Mouse (Mus musculus) hindbrain, embryonic 10.5 days (tissue): ENCODE measurements around the gene Zhx3. TPM values are rescaled to one million over a fixed set of nuclear protein-coding genes. Genes with fewer than 3 reads are reported as not detected.

Experiments used
- DNase-seq: peaks from one replicate; pipeline ENCODE4 v3.0.0-alpha.2; 2017; ENCODE audit warnings: low spot score
- H3K27ac ChIP-seq: fragments of 300-500 bp; sonication (generic); 2 replicates; pipeline ENCODE4 v1.5.1; 2016; ENCODE audit warnings: mild to moderate bottlenecking, moderate library complexity
- H3K27me3 ChIP-seq: fragments of 300-500 bp; sonication (generic); 2 replicates; pipeline ENCODE4 v1.6.1; 2016; ENCODE audit warnings: mild to moderate bottlenecking; ENCODE audit not compliant: poor library complexity, insufficient read depth, severe bottlenecking
- H3K36me3 ChIP-seq: fragments of 300-500 bp; sonication (generic); 2 replicates; pipeline ENCODE4 v1.6.1; 2016; ENCODE audit warnings: mild to moderate bottlenecking, moderate library complexity
- H3K4me1 ChIP-seq: fragments of 300-500 bp; sonication (generic); replicated peaks from 2 replicates; pipeline ENCODE4 v1.6.1; 2016; ENCODE audit warnings: mild to moderate bottlenecking
- H3K4me3 ChIP-seq: fragments of 300-500 bp; sonication (generic); 2 replicates; pipeline ENCODE4 v1.5.1; 2016; ENCODE audit warnings: mild to moderate bottlenecking, moderate library complexity
- H3K9me3 ChIP-seq: fragments of 300-500 bp; sonication (generic); 2 replicates; pipeline ENCODE4 v1.6.1; 2016; ENCODE audit warnings: mild to moderate bottlenecking, moderate library complexity
- WGBS: fragments of 180-500 bp; shearing (Covaris S2); methylation state at CpG from one replicate; pipeline ENCODE4 v1.1.7; 2016; 5-methylcytosine and 5-hydroxymethylcytosine counted together
- polyA plus RNA-seq: library from polyadenylated mRNA; unstranded; fragments of >200 nt; fragmentation: Nextera tagmentation; extraction: Ambion mirVana; gene quantifications from 2 replicates; pipeline ENCODE4 v1.2.1, GENCODE M21; 2016

Gene Zhx3
- polyA plus RNA-seq, 1 experiment from 2014 or later, result 7.6 TPM

DNA sequence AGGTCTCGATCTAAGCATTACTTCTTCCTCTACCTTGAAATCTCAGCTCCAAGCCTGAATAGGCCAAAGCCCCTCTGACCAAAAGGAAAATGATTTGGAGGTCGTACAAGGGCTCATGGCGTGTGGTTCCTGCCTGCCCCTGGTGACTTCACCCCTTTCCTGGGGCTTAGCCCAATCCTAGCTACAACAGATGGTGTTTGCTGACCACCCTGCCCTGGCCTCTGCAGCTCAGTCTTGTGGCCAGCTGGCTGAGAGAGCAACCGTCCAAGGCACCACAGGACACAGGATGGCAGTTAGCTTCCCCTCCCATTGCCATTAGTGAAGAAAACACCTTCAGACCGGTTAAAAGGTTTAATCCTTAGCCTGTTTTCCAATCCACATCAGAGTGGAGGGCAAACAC is 33.3 kb upstream of the Zhx3 start:
- no peak overlapping the region for H3K27ac ChIP-seq
- H3K4me3 ChIP-seq, result no peak overlapping the region
- H3K4me1 ChIP-seq, result peaks cover 16% of the 10 kb centered on the region; the same call in 1 of the 2 replicates
- H3K9me3 ChIP-seq, result no peaks in the 10 kb centered on the region
- H3K36me3 ChIP-seq, result 0 out of 2 replicates have a peak, but pooled peaks cover 5% of the 10 kb centered on the region
- DNase-seq, result no peak
- 71% methylated on average over 5 of the region's 5 CpGs for WGBS
- H3K27me3 ChIP-seq, result peaks cover 37% of the 10 kb centered on the region

DNA sequence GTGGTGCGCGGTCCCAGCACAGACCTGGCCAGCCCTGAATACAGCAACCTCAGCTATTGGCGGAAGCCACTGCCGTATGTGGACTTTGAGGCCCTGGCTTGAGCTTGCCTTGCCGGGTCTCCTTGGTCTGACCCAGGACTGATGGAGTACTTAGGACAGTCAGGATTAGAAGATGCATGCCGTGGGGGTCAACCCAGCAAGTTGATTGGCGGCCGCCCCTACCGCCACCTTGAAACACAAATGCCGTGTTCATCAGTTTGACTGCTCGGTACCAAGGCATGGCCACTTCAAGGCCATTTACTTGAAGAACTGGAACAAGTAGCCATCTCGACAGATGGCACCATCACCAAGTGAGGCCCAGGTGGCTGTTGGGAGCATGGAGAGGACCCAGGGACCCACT is 32.5 kb upstream of the Zhx3 start:
- no peak for DNase-seq
- 0 out of 2 replicates have a peak, but pooled peaks cover 5% of the 10 kb centered on the region for H3K36me3 ChIP-seq
- peaks cover 16% of the 10 kb centered on the region; the same call in 1 of the 2 replicates for H3K4me1 ChIP-seq
- 92% methylated on average over 12 of the region's 12 CpGs for WGBS
- H3K4me3 ChIP-seq, result no peak overlapping the region
- H3K27ac ChIP-seq, result no peak overlapping the region
- H3K9me3 ChIP-seq, result no peaks in the 10 kb centered on the region
- H3K27me3 ChIP-seq, result peaks cover 29% of the 10 kb centered on the region

DNA sequence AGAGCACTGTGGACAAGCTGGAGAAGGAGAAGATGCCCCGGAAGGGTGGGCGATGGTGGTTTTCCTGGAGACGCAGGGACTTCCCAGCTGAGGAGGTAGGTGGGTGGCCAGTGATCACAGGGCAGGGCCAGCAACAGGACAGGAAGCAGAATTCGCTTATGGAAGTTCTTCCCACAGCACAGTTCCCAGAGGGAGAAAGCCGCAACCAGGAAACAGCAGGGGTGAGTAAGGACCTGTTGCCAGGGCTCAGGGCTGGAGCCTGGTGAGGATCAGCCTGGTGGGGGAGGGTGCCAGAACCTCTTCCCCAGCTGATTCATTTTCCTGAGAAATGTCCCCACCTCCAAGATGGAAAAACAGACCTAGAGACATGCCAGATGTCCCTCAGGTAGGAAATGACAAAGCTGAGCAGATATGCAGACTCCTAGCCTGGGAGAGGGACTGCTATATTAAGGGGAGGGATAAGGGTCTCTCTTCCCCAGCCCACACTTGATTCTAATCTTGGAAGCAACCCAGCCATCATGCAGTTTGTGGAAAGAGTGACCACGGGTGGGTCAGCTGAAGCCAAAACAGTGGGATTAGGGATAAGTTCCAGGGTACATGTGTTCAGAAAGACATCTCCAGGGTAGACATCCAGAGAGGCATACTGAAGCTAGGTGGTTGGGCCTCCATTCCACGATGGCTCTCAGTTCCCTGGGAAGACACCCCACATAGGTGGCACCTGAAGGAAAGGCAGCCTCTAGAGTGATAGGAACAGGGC is 29.0 kb upstream of the Zhx3 start:
- H3K4me1 ChIP-seq, result 0 out of 2 replicates have a peak, but pooled peaks cover 3% of the 10 kb centered on the region
- H3K27ac ChIP-seq, result no peak overlapping the region
- H3K9me3 ChIP-seq, result no peaks in the 10 kb centered on the region
- WGBS, result 86% methylated on average over 7 of the region's 7 CpGs
- no peaks in the 10 kb centered on the region for H3K27me3 ChIP-seq
- DNase-seq, result no peak
- H3K4me3 ChIP-seq, result no peak overlapping the region
- no peaks in the 10 kb centered on the region for H3K36me3 ChIP-seq

DNA sequence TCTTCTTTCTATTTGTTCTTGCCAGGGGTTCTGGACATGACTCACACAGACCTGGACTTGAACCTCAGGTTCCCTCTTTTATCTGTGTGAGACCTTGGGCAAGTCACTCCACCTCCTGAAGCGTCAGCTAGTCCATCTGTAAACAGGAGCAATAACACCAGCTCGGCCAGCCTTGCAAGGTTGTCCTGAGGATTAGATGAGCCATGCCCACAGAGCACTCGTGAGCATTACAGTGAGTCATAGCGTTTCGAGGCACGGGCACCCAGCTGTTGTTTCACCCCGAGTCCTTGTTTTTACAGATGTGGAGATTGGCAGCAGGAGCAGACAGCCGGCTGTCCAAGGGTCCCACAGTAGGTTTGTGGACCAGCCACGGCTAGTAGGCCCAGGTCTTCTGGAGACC is 18.9 kb upstream of the Zhx3 start:
- Histone ChIP-seq H3K36me3 (no peaks in the 10 kb centered on the region), H3K9me3 (no peaks in the 10 kb centered on the region; the same call in 1 of the 2 replicates), H3K27me3 (peaks cover 27% of the 10 kb centered on the region), H3K27ac (no peak overlapping the region), H3K4me3 (no peak overlapping the region), H3K4me1 (peaks cover 14% of the 10 kb centered on the region)
- DNase-seq, result no peak
- 79% methylated on average over 9 of the region's 9 CpGs for WGBS

DNA sequence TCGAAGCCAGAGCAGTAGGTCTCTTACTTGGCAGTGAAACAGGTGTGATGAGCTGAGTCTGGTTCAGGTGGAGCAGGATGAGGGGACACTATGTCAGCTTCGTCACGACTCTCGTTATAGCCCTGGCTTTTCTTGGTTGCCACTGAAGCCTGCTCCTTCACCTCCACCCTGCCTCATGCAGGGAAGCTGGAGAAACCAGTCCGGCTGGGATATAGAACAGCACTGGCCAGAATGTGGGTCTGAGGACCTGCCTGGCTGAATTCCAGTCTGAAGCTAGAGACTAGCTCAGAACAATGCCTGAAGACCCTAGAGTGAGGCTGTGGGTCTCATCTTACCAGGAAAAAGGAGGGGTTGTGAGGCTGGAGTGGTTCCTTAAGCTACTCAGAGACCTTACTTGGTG is 18.2 kb upstream of the Zhx3 start:
- Histone ChIP-seq H3K4me1 (peaks cover 14% of the 10 kb centered on the region), H3K9me3 (no peaks in the 10 kb centered on the region; the same call in 1 of the 2 replicates), H3K36me3 (no peaks in the 10 kb centered on the region), H3K27me3 (peaks cover 27% of the 10 kb centered on the region), H3K27ac (no peak overlapping the region), H3K4me3 (no peak overlapping the region)
- DNase-seq, result no peak
- WGBS, result 83% methylated on average over 5 of the region's 5 CpGs

DNA sequence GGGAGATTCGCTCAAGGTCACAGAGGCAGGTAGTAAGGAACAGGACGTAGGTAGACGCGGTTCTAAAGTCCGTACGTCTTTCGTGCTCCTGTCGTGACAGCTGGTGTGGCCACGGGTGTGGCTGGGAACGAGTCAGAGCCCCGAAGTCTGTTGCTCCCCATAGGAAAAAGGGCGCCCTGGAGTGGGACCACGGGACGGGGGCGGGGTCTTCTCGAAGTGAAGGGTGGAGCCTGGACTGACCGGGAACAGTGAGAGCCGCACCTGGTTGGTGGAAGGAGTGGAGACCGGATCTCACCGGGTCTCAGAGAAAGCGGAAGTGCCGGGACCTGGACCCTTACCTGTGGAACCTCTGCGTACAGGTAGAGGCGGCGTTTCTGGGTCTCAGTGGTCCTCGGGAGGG is 15.1 kb upstream of the Zhx3 start:
- H3K4me1 ChIP-seq, result peaks cover 14% of the 10 kb centered on the region
- H3K36me3 ChIP-seq, result no peaks in the 10 kb centered on the region
- peak overlapping the region; percentile 54 for H3K4me3 ChIP-seq
- no peak overlapping the region for H3K27ac ChIP-seq
- H3K9me3 ChIP-seq, result no peaks in the 10 kb centered on the region
- WGBS, result under 1% methylated on average over 26 of the region's 26 CpGs
- H3K27me3 ChIP-seq, result peaks cover 27% of the 10 kb centered on the region
- peak; percentile 40 for DNase-seq

DNA sequence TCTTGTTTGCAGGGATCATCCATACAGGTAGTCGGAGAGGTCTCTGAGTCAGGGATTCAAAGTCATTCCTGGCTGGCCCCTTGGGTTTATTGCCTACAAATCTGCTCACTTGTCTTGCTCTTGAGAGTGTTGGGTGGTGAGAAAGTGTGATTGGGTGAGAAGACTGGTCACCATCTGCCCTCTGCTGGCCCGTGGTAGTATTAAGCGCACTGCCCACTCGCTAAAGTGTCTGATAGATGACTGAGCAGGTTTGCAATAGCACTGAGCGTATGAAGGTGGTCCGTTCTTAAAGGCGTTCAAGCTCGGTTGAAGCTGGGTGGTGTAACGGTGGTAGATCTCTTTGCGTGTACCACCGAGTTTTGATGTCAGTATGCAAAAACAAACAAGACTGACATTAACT is 14.5 kb upstream of the Zhx3 start:
- DNase-seq, result peak; percentile 82
- H3K27me3 ChIP-seq, result peaks cover 27% of the 10 kb centered on the region
- peaks cover 14% of the 10 kb centered on the region for H3K4me1 ChIP-seq
- H3K4me3 ChIP-seq, result peak overlapping the region; percentile 54
- H3K9me3 ChIP-seq, result no peaks in the 10 kb centered on the region
- WGBS, result 3% methylated on average over 11 of the region's 11 CpGs
- H3K27ac ChIP-seq, result no peak overlapping the region
- no peaks in the 10 kb centered on the region for H3K36me3 ChIP-seq

DNA sequence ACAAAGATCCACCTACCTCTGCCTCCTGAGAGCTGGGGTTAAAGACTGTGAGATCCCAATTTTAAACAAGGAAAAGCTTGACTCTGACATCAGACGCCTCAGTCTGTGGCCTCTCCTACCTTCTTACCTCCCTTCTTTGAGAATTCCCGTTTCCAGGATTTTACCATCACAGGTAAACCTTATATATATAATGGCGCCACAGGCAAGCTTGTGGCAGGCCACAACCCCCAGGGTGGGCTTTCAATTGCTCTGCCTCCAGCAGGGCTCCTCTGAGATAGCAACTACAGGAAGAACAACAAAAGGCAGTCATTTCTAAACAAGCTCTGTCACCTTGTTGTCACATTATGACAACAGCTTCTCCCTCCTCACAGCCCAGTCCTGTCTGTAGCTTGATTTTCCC is 13.4 kb upstream of the Zhx3 start:
- Histone ChIP-seq H3K27ac (no peak overlapping the region), H3K9me3 (no peaks in the 10 kb centered on the region)
- DNase-seq, result no peak

DNA sequence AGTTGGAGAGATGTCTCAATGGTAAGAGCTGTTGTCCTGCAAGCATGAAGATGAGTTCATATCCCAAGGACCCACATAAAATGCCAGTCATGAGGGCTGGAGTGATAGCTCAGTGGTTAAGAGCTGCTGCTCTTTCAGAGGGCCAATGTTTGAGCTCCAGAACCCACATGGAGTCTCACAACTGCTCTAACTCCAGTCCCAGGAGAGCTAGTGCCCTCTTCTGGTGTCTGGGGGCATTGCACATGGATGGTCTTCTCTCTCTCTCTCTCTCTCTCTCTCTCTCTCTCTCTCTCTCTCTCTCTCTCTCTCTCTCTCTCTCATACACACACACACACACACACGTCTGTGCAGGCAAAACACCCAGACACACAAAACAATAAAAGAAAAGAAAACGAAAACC is 12.0 kb upstream of the Zhx3 start:
- H3K4me1 ChIP-seq, result peaks cover 14% of the 10 kb centered on the region
- DNase-seq, result peak; percentile 69
- no peak overlapping the region for H3K27ac ChIP-seq
- WGBS, result 19% methylated on average over 2 of the region's 2 CpGs
- no peak overlapping the region for H3K4me3 ChIP-seq
- H3K27me3 ChIP-seq, result peaks cover 24% of the 10 kb centered on the region
- H3K9me3 ChIP-seq, result no peaks in the 10 kb centered on the region
- H3K36me3 ChIP-seq, result no peaks in the 10 kb centered on the region

More for the DNA sequence above, 13.4 kb upstream of the Zhx3 start:
- H3K4me3 ChIP-seq, result no peak overlapping the region
- WGBS, result 68% methylated on average over 3 of the region's 3 CpGs
- peaks cover 27% of the 10 kb centered on the region for H3K27me3 ChIP-seq
- H3K4me1 ChIP-seq, result peaks cover 14% of the 10 kb centered on the region
- H3K36me3 ChIP-seq, result no peaks in the 10 kb centered on the region

DNA sequence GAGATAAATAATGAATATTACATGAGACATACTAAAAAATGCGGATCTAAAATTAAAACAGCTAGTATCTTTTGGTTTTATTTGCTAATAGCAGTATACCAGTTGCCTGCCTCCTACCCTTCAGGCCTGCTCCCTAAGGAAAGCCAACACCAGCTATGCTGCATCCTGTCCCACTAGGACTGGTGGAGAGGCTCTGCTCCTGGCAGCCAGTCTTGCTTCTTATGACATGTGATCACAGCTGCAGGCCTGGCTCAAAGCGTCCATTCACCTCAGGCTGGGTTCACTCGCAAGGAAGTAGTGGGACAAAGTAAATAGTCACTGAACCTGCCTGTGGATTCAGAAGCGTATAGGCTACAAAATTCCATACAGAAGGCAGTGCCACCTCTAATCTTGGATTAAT is 11.1 kb upstream of the Zhx3 start:
- peaks cover 15% of the 10 kb centered on the region for H3K27me3 ChIP-seq
- no peaks in the 10 kb centered on the region for H3K9me3 ChIP-seq
- H3K27ac ChIP-seq, result no peak overlapping the region
- H3K36me3 ChIP-seq, result no peaks in the 10 kb centered on the region
- no peak overlapping the region for H3K4me3 ChIP-seq
- DNase-seq, result no peak
- WGBS, result 81% methylated on average over 4 of the region's 4 CpGs
- peaks cover 14% of the 10 kb centered on the region for H3K4me1 ChIP-seq

DNA sequence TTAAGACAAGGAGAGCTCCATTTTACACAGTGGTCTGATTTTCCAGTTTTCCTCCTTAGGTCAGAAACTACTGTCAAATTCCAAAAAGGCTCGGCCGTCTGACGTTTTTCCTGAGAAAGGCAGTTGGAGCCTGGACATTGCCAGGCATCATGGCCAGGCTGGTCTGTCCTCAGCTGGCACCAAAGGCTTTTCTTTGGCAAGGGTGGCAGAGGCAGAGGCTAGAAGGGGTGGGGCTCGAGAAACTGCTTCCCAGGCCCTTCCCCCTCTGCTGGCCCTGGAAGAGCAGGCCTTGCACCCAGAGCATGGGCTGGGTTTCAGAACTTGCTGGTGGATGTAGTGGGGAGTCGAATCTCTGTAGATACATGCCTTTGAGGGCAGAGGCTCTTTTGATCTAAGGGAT is 9.6 kb upstream of the Zhx3 start:
- Histone ChIP-seq H3K36me3 (no peaks in the 10 kb centered on the region), H3K9me3 (no peaks in the 10 kb centered on the region), H3K27ac (no peak overlapping the region), H3K27me3 (peaks cover under 1% of the 10 kb centered on the region; the same call in 1 of the 2 replicates), H3K4me3 (no peak overlapping the region), H3K4me1 (peaks cover 2% of the 10 kb centered on the region; the same call in 1 of the 2 replicates)
- 81% methylated on average over 5 of the region's 5 CpGs for WGBS
- no peak for DNase-seq

DNA sequence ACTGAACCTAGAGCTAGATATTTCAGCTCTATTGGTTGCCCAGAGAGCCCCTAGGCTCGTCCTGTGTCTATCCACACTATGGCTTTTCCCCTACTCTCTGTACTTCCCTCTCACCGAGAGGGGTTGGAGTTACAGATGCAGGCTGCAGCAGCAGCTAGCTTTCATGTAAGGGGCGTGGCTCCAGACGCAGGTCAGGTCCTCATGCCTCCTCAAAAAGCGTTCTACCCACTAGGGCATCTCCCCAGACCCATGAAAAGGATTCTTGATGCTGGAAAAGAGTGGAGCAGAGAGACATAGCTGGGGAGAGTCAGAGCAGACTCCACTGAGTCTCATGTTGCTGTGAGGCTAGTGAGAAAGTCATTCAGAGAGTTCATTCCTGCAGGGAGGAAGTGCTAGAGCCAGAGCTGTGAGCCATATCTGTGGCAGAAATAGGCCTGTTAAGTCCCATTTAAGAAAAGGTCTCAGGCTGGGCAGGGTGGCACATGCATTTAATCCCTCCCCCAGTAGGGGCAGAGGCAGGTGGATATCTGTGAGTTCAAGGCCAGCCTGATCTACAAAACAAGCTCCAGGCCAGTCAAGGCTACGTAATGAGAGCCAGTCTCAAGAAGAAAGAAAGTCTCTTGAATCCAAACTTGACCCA is 8.8 kb upstream of the Zhx3 start:
- H3K9me3 ChIP-seq, result no peaks in the 10 kb centered on the region
- no peaks in the 10 kb centered on the region for H3K4me1 ChIP-seq
- H3K4me3 ChIP-seq, result no peak overlapping the region
- H3K27me3 ChIP-seq, result no peaks in the 10 kb centered on the region
- H3K27ac ChIP-seq, result no peak overlapping the region
- H3K36me3 ChIP-seq, result no peaks in the 10 kb centered on the region
- no peak for DNase-seq
- WGBS, result 49% methylated on average over 6 of the region's 6 CpGs

DNA sequence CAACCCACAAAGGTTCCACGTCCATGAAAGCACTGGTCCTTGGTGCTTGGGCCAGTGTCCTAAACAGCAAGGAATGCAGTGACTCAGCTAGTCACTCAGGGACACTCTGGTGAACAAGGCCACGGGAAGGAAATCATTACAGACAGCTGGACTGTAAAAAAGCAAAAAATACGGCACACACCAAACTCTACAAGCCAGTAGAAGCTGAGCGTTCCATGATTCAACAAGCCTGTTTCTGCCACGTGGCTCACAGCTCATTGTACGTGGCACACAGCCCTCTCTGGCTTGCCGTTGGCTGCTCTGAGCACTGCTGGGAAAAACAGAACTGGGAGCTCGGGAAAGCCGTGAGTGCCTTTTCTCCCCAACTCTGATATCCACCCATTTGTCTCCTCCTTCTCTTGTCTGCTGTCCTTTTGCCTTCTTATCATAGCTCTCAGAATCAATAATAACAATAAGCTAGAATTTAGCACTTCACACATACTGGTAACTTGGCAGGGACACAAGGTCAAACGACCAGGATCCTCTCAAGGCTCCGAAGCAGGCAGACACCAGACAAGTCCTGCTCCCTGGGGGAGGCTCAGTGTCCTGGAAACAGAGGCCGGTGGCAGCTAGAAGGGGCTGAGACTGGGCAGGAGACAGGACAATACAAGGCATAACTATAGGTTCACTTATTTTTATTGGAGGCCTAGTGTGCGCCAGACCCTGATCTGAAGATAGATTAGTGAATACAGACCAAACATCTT is 7.8 kb upstream of the Zhx3 start, which contains the start of gene Lpin3:
Gene Lpin3, plus strand, starts transcription at position 218 of the 743 bp plus-strand sequence.
- DNase-seq, result no peak
- Histone ChIP-seq H3K4me3 (no peak within 1 kb of the TSS), H3K36me3 (no peaks in the 10 kb centered on the region), H3K4me1 (no peaks in the 10 kb centered on the region), H3K27ac (no peak within 1 kb of the TSS), H3K27me3 (no peaks in the 10 kb centered on the region), H3K9me3 (no peaks in the 10 kb centered on the region)
- 76% methylated on average over 13 of the region's 13 CpGs for WGBS
